Mouse (Mus musculus) E14TG2a.4 (cell line): ENCODE data around the gene Tle4.

ENCODE experiments used
- CTCF ChIP-seq: conservative IDR thresholded peaks from 2 replicates; pipeline ENCODE4 v1.5.1; 2014; ENCODE audit warnings: low read length
- NANOG ChIP-seq: IDR thresholded peaks from 2 replicates; pipeline ENCODE4 v1.6.1; 2014; ENCODE audit warnings: borderline replicate concordance, low read length, mixed read lengths

DNA sequence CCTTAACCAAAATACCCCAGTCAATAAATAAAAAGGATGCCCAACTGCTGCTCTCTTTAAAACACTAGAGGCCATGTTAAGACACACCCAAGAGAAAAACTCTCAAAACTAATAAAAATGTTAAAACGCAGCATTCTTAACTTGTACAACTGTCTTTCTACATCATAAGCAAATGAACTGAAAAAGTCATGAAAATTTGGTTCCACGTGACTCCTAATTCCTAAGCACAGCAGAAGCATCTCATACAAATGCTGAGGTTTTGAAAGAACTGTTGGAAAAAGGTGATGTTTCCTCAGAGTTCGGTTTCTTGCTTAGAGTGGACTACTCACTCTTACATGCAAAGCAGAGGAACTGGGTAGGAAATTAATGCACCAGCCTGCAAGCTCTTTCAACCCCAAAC lies 3.3 kb downstream of the Tle4 start:
- TF ChIP-seq CTCF (no peak), NANOG (no peak)
